Mouse (Mus musculus) embryonic facial prominence, embryonic 14.5 days (tissue): ENCODE measurements around the gene Dapp1. TPM values are rescaled to one million over a fixed set of nuclear protein-coding genes. Genes with fewer than 3 reads are reported as not detected.
"Not testable (repeated sequence)": the region's sequence is repeated elsewhere in the genome, so short reads cannot be mapped to it uniquely, and the experiment has no call there.

ENCODE experiments used
- ATAC-seq: fragments of 200-750 bp; cut with Nextera tagmentation; 2 replicates; pipeline ENCODE4 v1.8.0; 2017; ENCODE audit warnings: low read depth, moderate number of reproducible peaks, moderate TSS enrichment
- DNase-seq: peaks from one replicate; pipeline ENCODE4 v3.0.0-alpha.2; 2015; ENCODE audit warnings: low spot score
- H3K27ac ChIP-seq: fragments of 300-500 bp; sonication (generic); replicated peaks from 2 replicates; pipeline ENCODE4 v1.5.1; 2014; ENCODE audit warnings: low read depth, mild to moderate bottlenecking, low read length, moderate library complexity
- H3K27me3 ChIP-seq: fragments of 300-500 bp; sonication (generic); replicated peaks from 2 replicates; pipeline ENCODE4 v1.6.1; 2014; ENCODE audit warnings: low read length; ENCODE audit not compliant: control insufficient read depth, insufficient read depth
- H3K36me3 ChIP-seq: fragments of 300-500 bp; sonication (generic); 2 replicates; pipeline ENCODE4 v1.6.1; 2014; ENCODE audit warnings: low read length, mixed read lengths; ENCODE audit not compliant: control insufficient read depth, insufficient read depth
- H3K4me1 ChIP-seq: fragments of 300-500 bp; sonication (generic); 2 replicates; pipeline ENCODE4 v1.6.1; 2014; ENCODE audit warnings: antibody characterized with exemption, low read length; ENCODE audit not compliant: control insufficient read depth, insufficient read depth
- H3K4me2 ChIP-seq: fragments of 300-500 bp; sonication (generic); 2 replicates; pipeline ENCODE4 v1.6.1; 2014; ENCODE audit warnings: low read depth, mild to moderate bottlenecking, low read length, moderate library complexity, mixed read lengths
- H3K4me3 ChIP-seq: fragments of 300-500 bp; sonication (generic); 2 replicates; pipeline ENCODE4 v1.5.1; 2014; ENCODE audit warnings: low read depth, mild to moderate bottlenecking, low read length
- H3K9ac ChIP-seq: fragments of 300-500 bp; sonication (generic); 2 replicates; pipeline ENCODE4 v1.6.1; 2014; ENCODE audit warnings: low read depth, mild to moderate bottlenecking, low read length, moderate library complexity, mixed read lengths
- H3K9me3 ChIP-seq: fragments of 300-500 bp; sonication (generic); 2 replicates; pipeline ENCODE4 v1.6.1; 2016; ENCODE audit warnings: low read length; ENCODE audit not compliant: control insufficient read depth
- WGBS: fragments of 180-500 bp; shearing (Covaris S2); extraction: QIAGEN DNeasy Blood & Tissue Kit; methylation state at CpG from one replicate; pipeline ENCODE4 v1.1.7; 2014; 5-methylcytosine and 5-hydroxymethylcytosine counted together
- polyA plus RNA-seq: library from polyadenylated mRNA; unstranded; fragments of >200 nt; fragmentation: Nextera tagmentation; extraction: Ambion mirVana; gene quantifications from 2 replicates; pipeline ENCODE4 v1.2.1, GENCODE M21; 2014

Gene Dapp1
- polyA plus RNA-seq, 1 experiment from 2014 or later: 9.4 TPM

DNA sequence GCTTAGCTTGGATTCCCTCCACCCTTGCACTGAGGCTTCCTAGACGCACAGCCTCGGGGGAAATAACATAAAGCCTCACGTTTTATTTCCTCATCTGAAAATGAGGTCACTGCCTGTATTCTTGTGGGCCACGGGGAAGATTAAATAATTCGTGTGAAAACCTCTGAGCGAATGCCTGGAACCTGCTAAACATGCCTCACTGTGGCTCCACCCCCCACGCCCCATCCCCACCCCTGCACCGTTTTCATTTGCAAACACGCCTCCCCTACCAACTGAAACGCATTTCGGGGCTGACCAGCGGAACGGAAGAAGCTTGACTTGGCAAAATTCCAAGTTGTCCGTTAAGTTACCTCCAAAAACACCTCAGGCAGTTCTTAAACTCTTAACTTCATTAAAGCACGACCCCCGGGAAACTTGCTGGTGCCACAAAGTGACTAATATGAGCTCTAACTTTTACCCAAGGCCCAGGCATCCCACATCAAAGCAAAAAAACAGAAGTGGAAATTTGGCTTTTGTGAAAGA lies 25.7 kb downstream of the Dapp1 start:
- H3K27ac ChIP-seq: no peak overlapping the region
- peak; percentile 50; the same call in 1 of the 2 replicates for ATAC-seq

DNA sequence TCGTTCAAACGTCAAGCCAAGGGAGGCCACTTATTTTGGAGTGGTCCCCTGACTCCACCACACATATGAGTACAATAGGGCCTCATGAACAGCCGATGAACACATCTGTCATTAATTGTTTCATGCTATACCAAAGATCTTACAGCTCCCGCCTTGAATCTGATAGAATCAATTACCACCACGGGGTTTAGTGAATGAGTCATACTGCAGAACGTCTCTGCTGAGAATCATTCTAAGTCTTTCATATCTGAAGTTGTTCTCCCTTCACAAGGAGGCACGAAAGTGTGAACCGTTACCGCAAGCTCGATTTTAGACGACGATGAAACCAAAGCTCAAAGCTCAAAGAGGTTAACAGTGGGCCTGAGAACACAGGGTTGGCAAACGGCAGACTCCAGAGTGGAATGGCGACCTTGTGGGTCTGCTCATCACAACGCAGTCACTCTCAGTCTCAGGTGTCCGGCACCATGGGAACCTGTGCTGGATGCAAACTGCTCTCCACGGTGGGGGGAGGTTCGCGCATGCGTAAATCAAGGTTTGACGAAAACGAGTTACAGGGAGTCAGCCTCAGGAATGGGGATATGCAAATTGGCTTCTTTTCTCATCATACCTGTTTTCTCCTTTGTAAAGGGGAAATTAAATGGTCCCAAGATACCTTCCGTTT lies 27.0 kb downstream of the Dapp1 start:
- Histone ChIP-seq H3K4me1 (peaks cover 26% of the 10 kb centered on the region), H3K27ac (no peak overlapping the region), H3K27me3 (no peaks in the 10 kb centered on the region), H3K4me2 (no peak overlapping the region), H3K9me3 (no peaks in the 10 kb centered on the region), H3K9ac (no peak overlapping the region), H3K36me3 (no peaks in the 10 kb centered on the region), H3K4me3 (no peak overlapping the region)
- DNase-seq: peak; percentile 39
- WGBS: 57% methylated on average over 23 of the region's 23 CpGs
- ATAC-seq: no peak

More for the DNA sequence above, 25.7 kb downstream of the Dapp1 start:
- DNase-seq: peak; percentile 78
- peaks cover 26% of the 10 kb centered on the region for H3K4me1 ChIP-seq
- H3K9ac ChIP-seq: no peak overlapping the region
- no peaks in the 10 kb centered on the region for H3K27me3 ChIP-seq
- peak overlapping the region; percentile 42 for H3K4me2 ChIP-seq
- no peaks in the 10 kb centered on the region for H3K36me3 ChIP-seq
- no peaks in the 10 kb centered on the region for H3K9me3 ChIP-seq
- peak overlapping the region; percentile 10 for H3K4me3 ChIP-seq
- 14% methylated on average over 16 of the region's 16 CpGs for WGBS

DNA sequence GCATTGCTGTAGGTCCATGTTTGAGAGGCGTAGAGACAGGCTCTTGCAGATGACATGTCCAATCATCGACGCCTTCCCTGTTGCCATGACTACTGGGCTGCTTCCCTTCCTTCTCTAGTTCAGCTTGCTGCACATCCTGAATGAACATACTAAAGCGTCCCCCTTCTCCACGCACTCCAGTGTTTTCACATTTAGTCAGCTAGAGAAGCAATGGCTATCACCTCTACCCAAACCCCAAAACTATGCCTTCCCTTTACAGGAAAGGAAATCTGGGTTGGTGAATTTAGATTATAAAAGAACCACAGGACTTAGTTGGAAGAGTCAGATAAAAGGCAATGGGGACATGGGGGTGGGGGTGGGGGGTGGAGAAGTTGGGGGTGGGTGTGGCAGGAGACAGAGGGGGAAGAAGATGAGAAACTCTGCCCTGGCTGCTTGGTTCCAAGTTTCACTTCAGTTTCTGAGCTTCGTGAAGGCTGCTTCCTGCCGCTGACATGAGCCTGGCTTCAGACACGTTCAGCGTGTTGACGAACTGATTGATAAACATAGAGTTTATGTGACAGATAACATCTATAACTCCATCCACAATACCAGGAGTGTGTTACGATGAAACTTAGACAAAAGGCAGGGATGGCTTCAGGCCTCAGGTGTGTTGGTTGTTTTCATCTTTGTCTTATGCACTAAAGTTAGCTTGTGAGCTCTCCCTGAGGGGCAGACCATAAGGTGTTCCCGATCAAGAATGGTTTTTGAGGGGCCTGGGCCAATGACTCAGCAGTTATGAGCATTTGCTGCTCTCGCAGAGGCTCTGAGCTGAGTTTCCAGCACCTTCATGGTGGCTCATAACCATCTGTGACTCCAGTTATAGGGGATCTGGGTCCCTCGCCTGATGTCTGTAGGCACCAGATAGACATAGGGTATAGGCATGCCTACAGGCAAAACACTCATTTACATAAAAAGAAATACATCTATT lies 28.1 kb downstream of the Dapp1 start:
- H3K9me3 ChIP-seq: no peaks in the 10 kb centered on the region
- H3K27ac ChIP-seq: peak overlapping the region; percentile 44
- peak; percentile 79 for DNase-seq
- H3K9ac ChIP-seq: no peak overlapping the region
- WGBS: 65% methylated on average over 14 of the region's 14 CpGs
- H3K4me2 ChIP-seq: no peak overlapping the region
- ATAC-seq: peak; percentile 59; the same call in 1 of the 2 replicates
- no peak overlapping the region for H3K4me3 ChIP-seq
- peaks cover 26% of the 10 kb centered on the region for H3K4me1 ChIP-seq
- no peaks in the 10 kb centered on the region for H3K36me3 ChIP-seq
- no peaks in the 10 kb centered on the region for H3K27me3 ChIP-seq

DNA sequence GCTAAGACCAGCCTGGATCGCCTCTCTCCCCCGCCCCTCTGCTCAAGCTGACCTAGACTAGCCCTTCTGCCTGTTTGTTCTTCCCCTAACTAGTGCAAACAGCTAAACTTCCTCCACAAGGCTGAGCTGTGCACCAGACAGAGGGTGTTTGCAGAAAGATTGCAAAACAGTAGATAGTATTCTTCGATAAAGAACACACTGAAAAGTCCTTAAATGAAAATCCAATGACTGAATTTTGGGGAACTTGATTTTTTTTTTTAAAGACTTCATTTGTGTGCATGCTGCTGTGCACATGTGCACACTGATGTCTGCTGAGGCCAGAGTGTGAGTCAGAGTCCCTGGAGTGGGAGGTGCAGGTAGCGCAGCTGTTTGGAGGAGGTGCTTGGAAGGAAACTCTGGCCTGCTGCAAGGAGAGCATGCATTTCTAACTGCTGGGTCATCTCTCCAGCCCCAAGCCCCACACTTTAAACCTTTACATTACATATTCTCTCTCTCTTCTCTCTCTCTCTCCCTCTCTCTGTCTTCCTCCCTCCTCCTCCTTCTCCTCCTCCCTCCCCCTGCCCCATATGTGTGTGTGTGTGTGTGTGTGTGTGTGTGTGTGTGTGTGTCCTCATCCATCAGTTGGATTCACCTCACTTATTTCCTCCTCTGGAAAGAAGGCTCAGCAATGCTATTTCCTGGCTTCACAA lies 29.0 kb downstream of the Dapp1 start:
- Histone ChIP-seq H3K27ac (peak overlapping the region; percentile 44), H3K36me3 (no peaks in the 10 kb centered on the region), H3K27me3 (no peaks in the 10 kb centered on the region), H3K4me1 (peaks cover 26% of the 10 kb centered on the region), H3K9ac (no peak overlapping the region), H3K4me2 (no peak overlapping the region), H3K9me3 (no peaks in the 10 kb centered on the region), H3K4me3 (no peak overlapping the region)
- 56% methylated on average over 4 of the region's 4 CpGs for WGBS
- DNase-seq: peak; percentile 78
- ATAC-seq: peak; percentile 82; the same call in 1 of the 2 replicates

DNA sequence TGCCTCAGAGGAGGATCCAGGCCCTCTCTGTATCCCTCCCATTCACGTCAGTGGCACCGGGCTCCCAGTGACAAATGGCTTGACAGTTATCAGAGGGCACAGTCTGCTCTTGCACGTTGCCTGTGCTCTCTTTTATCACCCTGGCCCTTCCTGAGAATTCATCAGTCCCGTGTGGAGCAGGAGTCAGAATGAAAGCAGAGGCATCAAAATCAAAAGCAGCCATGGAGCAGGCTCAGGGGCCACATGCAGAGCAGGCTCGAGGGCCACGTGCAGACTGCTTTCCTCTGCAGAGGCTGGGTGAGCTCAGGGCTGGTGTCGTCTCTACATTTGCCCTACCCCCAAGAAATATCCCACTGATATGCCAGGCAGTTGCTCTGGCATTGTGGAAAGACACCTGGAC lies 29.5 kb downstream of the Dapp1 start:
- H3K27me3 ChIP-seq: no peaks in the 10 kb centered on the region
- no peaks in the 10 kb centered on the region for H3K9me3 ChIP-seq
- H3K9ac ChIP-seq: no peak overlapping the region
- H3K4me1 ChIP-seq: peaks cover 26% of the 10 kb centered on the region
- WGBS: 47% methylated on average over 7 of the region's 7 CpGs
- no peaks in the 10 kb centered on the region for H3K36me3 ChIP-seq
- ATAC-seq (no peak), DNase-seq (no peak)
- H3K27ac ChIP-seq: peak overlapping the region; percentile 44; the same call in 1 of the 2 replicates
- H3K4me2 ChIP-seq: no peak overlapping the region
- no peak overlapping the region for H3K4me3 ChIP-seq

DNA sequence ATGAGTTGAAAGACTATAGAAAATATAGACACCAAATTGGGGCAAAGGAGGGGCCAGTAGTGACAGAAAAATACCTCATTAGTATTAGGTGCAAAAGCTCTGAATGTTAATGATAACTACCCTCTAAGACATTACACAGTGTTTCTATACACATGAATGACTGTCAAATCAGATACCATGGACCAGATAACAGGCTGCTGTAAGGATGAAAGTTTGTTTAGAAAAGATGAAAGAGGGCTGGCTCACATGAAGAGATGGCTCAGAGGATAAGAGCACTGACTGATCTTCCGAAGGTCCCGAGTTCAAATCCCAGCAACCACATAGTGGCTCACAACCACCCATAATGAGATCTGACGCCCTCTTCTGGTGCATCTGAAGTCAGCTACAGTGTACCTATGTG lies 30.0 kb downstream of the Dapp1 start:
- H3K9ac ChIP-seq: not testable (repeated sequence)

DNA sequence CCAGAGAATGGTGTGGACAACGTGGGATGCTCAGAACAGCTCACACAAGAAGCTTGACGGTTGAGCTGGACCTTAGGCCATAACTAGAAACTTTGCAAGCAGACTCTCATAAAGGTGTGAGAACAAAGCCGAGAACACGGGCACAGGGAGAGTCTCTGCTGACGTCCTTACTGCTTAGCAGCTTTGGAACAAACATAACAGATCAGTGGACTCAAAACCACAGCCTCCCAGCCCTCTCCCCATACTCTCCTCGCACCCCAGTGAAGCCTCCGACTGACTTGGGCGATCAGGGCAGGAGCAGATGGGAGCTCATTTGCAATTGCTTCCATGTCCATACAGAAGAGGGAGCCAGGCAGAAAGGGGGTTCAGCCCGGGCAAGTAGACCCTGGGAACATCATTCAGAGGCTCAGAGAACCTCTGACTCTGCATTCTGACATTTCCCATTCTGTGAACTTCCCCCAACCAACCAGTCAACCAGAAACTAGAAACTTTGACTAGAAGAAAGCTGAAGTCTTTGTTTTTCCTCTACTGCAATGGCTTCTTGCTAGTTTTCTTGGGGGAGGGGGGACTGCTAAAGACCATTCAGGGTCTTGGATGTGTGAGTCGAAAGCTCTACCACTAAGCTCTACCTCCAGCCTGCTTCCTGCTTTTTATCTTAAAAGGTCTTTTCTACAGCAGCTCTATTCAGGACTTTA lies 31.0 kb downstream of the Dapp1 start:
- Histone ChIP-seq H3K27me3 (no peaks in the 10 kb centered on the region), H3K9me3 (no peaks in the 10 kb centered on the region), H3K4me3 (no peak overlapping the region), H3K27ac (no peak overlapping the region), H3K4me2 (no peak overlapping the region), H3K9ac (no peak overlapping the region), H3K4me1 (peaks cover 20% of the 10 kb centered on the region), H3K36me3 (no peaks in the 10 kb centered on the region)
- WGBS: 83% methylated on average over 10 of the region's 10 CpGs
- DNase-seq: no peak
- no peak for ATAC-seq

More for the DNA sequence above, 30.0 kb downstream of the Dapp1 start:
- H3K9me3 ChIP-seq, H3K27me3 ChIP-seq, ATAC-seq, DNase-seq, H3K36me3 ChIP-seq, H3K4me3 ChIP-seq, H3K27ac ChIP-seq, H3K4me2 ChIP-seq: not testable (repeated sequence)
- peaks cover 26% of the 10 kb centered on the region for H3K4me1 ChIP-seq
- WGBS: 90% methylated on average over 3 of the region's 3 CpGs

DNA sequence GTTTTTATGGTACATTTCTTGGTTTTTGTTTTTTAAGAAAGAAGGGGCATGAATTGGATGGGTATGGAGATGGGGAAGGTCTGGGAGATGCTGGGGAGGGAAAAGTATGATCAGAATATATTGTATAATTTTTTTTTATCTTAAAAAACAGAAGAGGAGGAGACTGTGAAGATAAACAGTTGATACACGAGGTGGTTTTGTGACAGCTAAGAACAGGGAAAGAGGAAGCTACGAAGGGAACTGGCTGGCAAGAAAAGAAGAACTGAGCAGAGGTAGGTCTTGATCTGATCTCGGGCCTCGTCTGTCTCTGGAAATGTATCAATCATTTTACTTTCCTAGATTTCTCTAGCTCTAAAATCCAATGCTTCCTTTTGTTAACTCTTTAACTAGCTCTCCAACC lies 33.8 kb downstream of the Dapp1 start:
- Histone ChIP-seq H3K27ac (no peak overlapping the region), H3K36me3 (no peaks in the 10 kb centered on the region), H3K4me3 (no peak overlapping the region), H3K9ac (no peak overlapping the region), H3K4me2 (no peak overlapping the region), H3K27me3 (no peaks in the 10 kb centered on the region), H3K4me1 (peaks cover 5% of the 10 kb centered on the region; the same call in 1 of the 2 replicates), H3K9me3 (no peaks in the 10 kb centered on the region)
- ATAC-seq (no peak), DNase-seq (no peak)
- 89% methylated on average over 4 of the region's 4 CpGs for WGBS
